Mouse (Mus musculus) stomach, postnatal 0 days (tissue): ENCODE results near the gene Ppargc1a. TPM values are rescaled to one million over a fixed set of nuclear protein-coding genes. Genes with fewer than 3 reads are reported as not detected.

Source experiments
- ATAC-seq: fragments of 200-750 bp; cut with Nextera tagmentation; 2 replicates; pipeline ENCODE4 v1.8.0; 2017; ENCODE audit not compliant: low FRiP score, low TSS enrichment
- DNase-seq: peaks from one replicate; pipeline ENCODE4 v3.0.0-alpha.2; 2016; ENCODE audit warnings: low spot score
- H3K27ac ChIP-seq: fragments of 300-500 bp; sonication (generic); replicated peaks from 2 replicates; pipeline ENCODE4 v1.5.1; 2014; ENCODE audit warnings: mild to moderate bottlenecking, control low read depth
- H3K27me3 ChIP-seq: fragments of 300-500 bp; sonication (generic); 2 replicates; pipeline ENCODE4 v1.6.1; 2014; ENCODE audit warnings: low read length; ENCODE audit not compliant: control insufficient read depth, insufficient read depth
- H3K36me3 ChIP-seq: fragments of 300-500 bp; sonication (generic); 2 replicates; pipeline ENCODE4 v1.6.1; 2014; ENCODE audit warnings: low read length, mixed read lengths; ENCODE audit not compliant: control insufficient read depth, insufficient read depth
- H3K4me1 ChIP-seq: fragments of 300-500 bp; sonication (generic); replicated peaks from 2 replicates; pipeline ENCODE4 v1.6.1; 2014; ENCODE audit warnings: antibody characterized with exemption; ENCODE audit not compliant: control insufficient read depth, insufficient read depth
- H3K4me2 ChIP-seq: fragments of 300-500 bp; sonication (generic); replicated peaks from 2 replicates; pipeline ENCODE4 v1.6.1; 2014; ENCODE audit warnings: low read depth, mild to moderate bottlenecking, control low read depth, moderate library complexity
- H3K4me3 ChIP-seq: fragments of 300-500 bp; sonication (generic); 2 replicates; pipeline ENCODE4 v1.5.1; 2014; ENCODE audit warnings: low read depth, low read length, control low read depth
- H3K9ac ChIP-seq: fragments of 300-500 bp; sonication (generic); 2 replicates; pipeline ENCODE4 v1.6.1; 2014; ENCODE audit warnings: mild to moderate bottlenecking, low read length, control low read depth, mixed read lengths
- H3K9me3 ChIP-seq: fragments of 300-500 bp; sonication (generic); 2 replicates; pipeline ENCODE4 v1.6.1; 2016; ENCODE audit warnings: low read length; ENCODE audit not compliant: control insufficient read depth
- CTCF ChIP-seq: IDR thresholded peaks from 2 replicates; pipeline ENCODE4 v1.5.1; 2016; ENCODE audit warnings: antibody characterized with exemption, low read depth, mild to moderate bottlenecking, moderate library complexity
- EP300 ChIP-seq: optimal IDR thresholded peaks from 2 replicates; pipeline ENCODE3; 2016; ENCODE audit warnings: antibody characterized with exemption
- WGBS: fragments of 180-500 bp; shearing (Covaris S2); extraction: QIAGEN DNeasy Blood & Tissue Kit; methylation state at CpG from one replicate; pipeline ENCODE4 v1.1.7; 2014; 5-methylcytosine and 5-hydroxymethylcytosine counted together
- polyA plus RNA-seq: library from polyadenylated mRNA; unstranded; fragments of >200 nt; fragmentation: Nextera tagmentation; extraction: Ambion mirVana; gene quantifications from 2 replicates; pipeline ENCODE4 v1.2.1, GENCODE M21; 2015

Gene Ppargc1a
- polyA plus RNA-seq, 1 experiment from 2014 or later = 5.1 TPM

DNA sequence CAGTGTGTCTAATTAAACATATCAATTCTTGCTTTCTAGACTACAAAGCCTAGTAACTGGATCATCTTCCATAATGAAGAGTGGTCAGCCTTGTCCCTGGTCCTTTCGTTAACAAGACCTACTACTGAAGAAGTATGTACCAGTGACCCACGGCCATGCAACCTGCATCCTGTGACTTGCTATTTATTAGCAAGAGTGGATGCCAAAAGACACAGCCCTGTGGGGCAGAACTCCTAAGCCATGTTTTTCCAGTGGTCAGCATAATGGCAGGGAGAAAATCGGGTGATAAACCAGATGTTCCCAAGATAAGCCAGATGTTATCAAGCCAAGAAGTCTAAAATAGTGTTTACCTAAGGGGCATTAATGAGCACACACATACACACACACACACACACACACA is 26.0 kb downstream of the Ppargc1a start:
- no peak overlapping the region for H3K27ac ChIP-seq
- TF ChIP-seq CTCF (no peak), EP300 (no peak)
- no peak overlapping the region for H3K9ac ChIP-seq
- no peaks in the 10 kb centered on the region for H3K9me3 ChIP-seq
- no peak overlapping the region for H3K4me2 ChIP-seq
- H3K27me3 ChIP-seq = no peaks in the 10 kb centered on the region
- 80% methylated on average over 3 of the region's 3 CpGs for WGBS
- no peaks in the 10 kb centered on the region for H3K36me3 ChIP-seq
- no peak overlapping the region for H3K4me3 ChIP-seq
- no peaks in the 10 kb centered on the region for H3K4me1 ChIP-seq
- DNase-seq (no peak), ATAC-seq (no peak)

DNA sequence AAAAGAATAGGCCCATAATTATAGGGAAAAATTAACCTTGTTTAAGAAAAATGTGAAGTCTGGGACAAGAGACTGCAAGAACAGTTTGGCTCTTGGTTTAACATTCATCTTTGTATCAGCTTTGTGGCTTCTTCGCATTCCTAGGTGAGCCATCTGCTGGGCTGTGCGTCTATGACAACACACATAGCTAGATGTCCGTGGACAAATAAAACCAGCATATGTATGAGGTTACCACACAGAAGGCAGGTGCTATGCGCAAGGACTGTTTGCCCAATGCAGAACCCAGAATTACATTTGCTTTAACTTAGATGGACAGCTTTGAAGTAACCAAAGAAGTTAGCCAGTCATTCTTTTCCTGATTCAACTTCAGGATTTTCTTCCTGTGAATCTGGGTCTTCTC is 26.7 kb downstream of the Ppargc1a start:
- DNase-seq = no peak
- Histone ChIP-seq H3K4me1 (no peaks in the 10 kb centered on the region), H3K9ac (no peak overlapping the region), H3K27me3 (no peaks in the 10 kb centered on the region), H3K4me2 (no peak overlapping the region), H3K36me3 (no peaks in the 10 kb centered on the region), H3K27ac (no peak overlapping the region), H3K4me3 (no peak overlapping the region), H3K9me3 (no peaks in the 10 kb centered on the region)
- WGBS = 67% methylated on average over 4 of the region's 4 CpGs
- ATAC-seq = no peak
- no peak for TF ChIP-seq EP300
- TF ChIP-seq CTCF = no peak

- no peaks in the 10 kb centered on the region for H3K4me1 ChIP-seq
- no peak for ATAC-seq
- no peak overlapping the region for H3K4me3 ChIP-seq
- DNase-seq = no peak
- H3K36me3 ChIP-seq = no peaks in the 10 kb centered on the region
- H3K27me3 ChIP-seq = no peaks in the 10 kb centered on the region
- H3K27ac ChIP-seq = no peak overlapping the region
- TF ChIP-seq CTCF (no peak), EP300 (no peak)
- H3K9ac ChIP-seq = no peak overlapping the region
- H3K4me2 ChIP-seq = no peak overlapping the region
- H3K9me3 ChIP-seq = no peaks in the 10 kb centered on the region
Observed at GRCm38 (mm10) chr5:51539563-51539962, 28.0 kb downstream of the Ppargc1a start.

DNA sequence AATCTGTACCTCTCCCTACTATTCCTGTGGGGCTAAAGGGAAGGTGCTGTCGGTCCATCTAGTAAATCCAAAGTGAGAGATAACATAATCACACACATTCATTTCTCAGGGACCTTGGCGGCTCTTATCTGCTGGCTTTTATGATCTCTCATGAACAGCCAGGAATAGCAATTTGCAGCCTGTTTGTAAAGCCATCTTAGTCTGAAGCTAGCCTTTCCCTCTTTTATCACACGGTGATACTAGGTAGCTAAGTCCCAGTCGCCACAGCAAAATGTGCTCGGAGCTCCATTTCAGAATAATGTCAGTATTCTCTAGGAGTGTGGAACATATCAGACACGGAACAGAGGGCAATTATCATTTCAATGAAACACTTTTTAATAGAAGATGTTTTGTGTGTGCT is 29.2 kb downstream of the Ppargc1a start:
- no peaks in the 10 kb centered on the region for H3K27me3 ChIP-seq
- ATAC-seq (no peak), DNase-seq (no peak)
- H3K9ac ChIP-seq = no peak overlapping the region
- H3K4me2 ChIP-seq = no peak overlapping the region
- WGBS = 63% methylated on average over 6 of the region's 6 CpGs
- H3K27ac ChIP-seq = no peak overlapping the region
- TF ChIP-seq EP300 (no peak), CTCF (no peak)
- no peaks in the 10 kb centered on the region for H3K9me3 ChIP-seq
- H3K4me3 ChIP-seq = no peak overlapping the region
- H3K4me1 ChIP-seq = no peaks in the 10 kb centered on the region
- no peaks in the 10 kb centered on the region for H3K36me3 ChIP-seq

GRCm38 (mm10) chr5:51537646-51538030 is 29.9 kb downstream of the Ppargc1a start:
- H3K4me2 ChIP-seq = no peak overlapping the region
- H3K4me1 ChIP-seq = no peaks in the 10 kb centered on the region
- TF ChIP-seq EP300 (no peak), CTCF (no peak)
- H3K36me3 ChIP-seq = no peaks in the 10 kb centered on the region
- H3K27ac ChIP-seq = no peak overlapping the region
- no peak for ATAC-seq
- H3K4me3 ChIP-seq = no peak overlapping the region
- no peak for DNase-seq
- H3K9me3 ChIP-seq = no peaks in the 10 kb centered on the region
- no peaks in the 10 kb centered on the region for H3K27me3 ChIP-seq
- H3K9ac ChIP-seq = no peak overlapping the region

GRCm38 (mm10) chr5:51537009-51537645 is 30.4 kb downstream of the Ppargc1a start:
- Histone ChIP-seq H3K9ac (no peak overlapping the region), H3K4me1 (no peaks in the 10 kb centered on the region), H3K4me3 (no peak overlapping the region), H3K9me3 (no peaks in the 10 kb centered on the region), H3K36me3 (no peaks in the 10 kb centered on the region), H3K4me2 (no peak overlapping the region), H3K27ac (no peak overlapping the region), H3K27me3 (no peaks in the 10 kb centered on the region)
- 49% methylated on average over 7 of the region's 7 CpGs for WGBS
- ATAC-seq (no peak), DNase-seq (no peak)
- TF ChIP-seq EP300 (no peak), CTCF (no peak)
